Mouse (Mus musculus) gastrocnemius, postnatal 25 days (tissue): Measurements from ENCODE around the gene Olfr435. TPM values are rescaled to one million over a fixed set of nuclear protein-coding genes. Genes with fewer than 3 reads are reported as not detected.
"Not testable (repeated sequence)": the region's sequence is repeated elsewhere in the genome, so short reads cannot be mapped to it uniquely, and the experiment has no call there.

Experiments used
- DNase-seq: peaks from one replicate; pipeline ENCODE4 v3.0.0; 2022
- long read RNA-seq, 2 experiments: library from polyadenylated mRNA; stranded (forward); transcript quantifications; one replicate each; pipeline ENCODE4 v2.0.0; 2021
- total RNA-seq, 2 experiments: library from RNA; stranded (reverse); gene quantifications; 1 replicate in 1 of 2; 2 replicates in 1 of 2; pipeline ENCODE4 v1.2.3; 2021

Olfr435 gene
- total RNA-seq: not detected
- long read RNA-seq, experiment 1: 0 reads
- long read RNA-seq, experiment 2: 0 reads

- no peak for DNase-seq
These were observed at the start of gene Olfr435 for GRCm38 (mm10) chr6:43196781-43197180. Gene Olfr435 (plus strand): TSS chr6:43197146.

GRCm38 (mm10) chr6:43159502-43159901 is 37.4 kb upstream of the Olfr435 start:
- DNase-seq: no peak

- no peak for DNase-seq
These were observed 34.0 kb upstream of the Olfr435 start, which contains the start of gene Olfr437 for GRCm38 (mm10) chr6:43162982-43163381. Gene Olfr437 (plus strand): TSS chr6:43163282.

GRCm38 (mm10) chr6:43167246-43167645 is 29.7 kb upstream of the Olfr435 start:
- DNase-seq: no peak

GRCm38 (mm10) chr6:43171840-43172239 is 25.1 kb upstream of the Olfr435 start, which contains the start of gene Olfr13:
Gene Olfr13 (plus strand): TSS chr6:43172140.
- DNase-seq: no peak

- DNase-seq: no peak
These were observed 18.8 kb upstream of the Olfr435 start for GRCm38 (mm10) chr6:43178129-43178528.

- no peak for DNase-seq
These were observed 18.1 kb upstream of the Olfr435 start for GRCm38 (mm10) chr6:43178584-43179501.

GRCm38 (mm10) chr6:43190986-43191385 is 6.0 kb upstream of the Olfr435 start:
- no peak for DNase-seq

- no peak for DNase-seq
These were observed 1.1 kb downstream of the Olfr435 start for GRCm38 (mm10) chr6:43198094-43198493.

GRCm38 (mm10) chr6:43202786-43203185 is 5.8 kb downstream of the Olfr435 start:
- DNase-seq: no peak

GRCm38 (mm10) chr6:43205355-43205754 is 8.4 kb downstream of the Olfr435 start:
- DNase-seq: no peak

- DNase-seq: not testable (repeated sequence)
These were observed 15.9 kb downstream of the Olfr435 start, which contains the start of gene Olfr434 for GRCm38 (mm10) chr6:43212873-43213272. Gene Olfr434 (plus strand): TSS chr6:43213021.

GRCm38 (mm10) chr6:43231255-43231654 is 34.3 kb downstream of the Olfr435 start, which contains the start of gene Olfr47:
Gene Olfr47 (plus strand): TSS chr6:43231529.
- not testable (repeated sequence) for DNase-seq

GRCm38 (mm10) chr6:43242061-43242460 is 45.1 kb downstream of the Olfr435 start:
- no peak for DNase-seq

- no peak for DNase-seq
These were observed 50.5 kb downstream of the Olfr435 start for GRCm38 (mm10) chr6:43247396-43247795.

GRCm38 (mm10) chr6:43252994-43253393 is 56.0 kb downstream of the Olfr435 start:
- DNase-seq: no peak

Other genes with a start within 250 kb of the Olfr435 start
- gene Olfr444, start 248.1 kb upstream of the Olfr435 start, total RNA-seq: not detected
- not detected for gene Olfr441, start 90.8 kb upstream of the Olfr435 start, total RNA-seq
- gene Olfr237-ps1, start 50.6 kb upstream of the Olfr435 start, total RNA-seq: not detected
- gene Olfr437, start 33.9 kb upstream of the Olfr435 start, total RNA-seq: not detected
- not detected for gene Olfr13, start 25.0 kb upstream of the Olfr435 start, total RNA-seq
- not detected for gene Olfr434, start 15.9 kb downstream of the Olfr435 start, total RNA-seq
- gene Olfr47, start 34.4 kb downstream of the Olfr435 start, total RNA-seq: not detected
- 1 to 10 TPM; 2.6 to 3.4 TPM for gene Arhgef5, start 68.4 kb downstream of the Olfr435 start, total RNA-seq
- not detected for gene Nobox, start 112.4 kb downstream of the Olfr435 start, total RNA-seq